Mouse (Mus musculus): Measurements from ENCODE around the gene Grcc10.

DNA sequence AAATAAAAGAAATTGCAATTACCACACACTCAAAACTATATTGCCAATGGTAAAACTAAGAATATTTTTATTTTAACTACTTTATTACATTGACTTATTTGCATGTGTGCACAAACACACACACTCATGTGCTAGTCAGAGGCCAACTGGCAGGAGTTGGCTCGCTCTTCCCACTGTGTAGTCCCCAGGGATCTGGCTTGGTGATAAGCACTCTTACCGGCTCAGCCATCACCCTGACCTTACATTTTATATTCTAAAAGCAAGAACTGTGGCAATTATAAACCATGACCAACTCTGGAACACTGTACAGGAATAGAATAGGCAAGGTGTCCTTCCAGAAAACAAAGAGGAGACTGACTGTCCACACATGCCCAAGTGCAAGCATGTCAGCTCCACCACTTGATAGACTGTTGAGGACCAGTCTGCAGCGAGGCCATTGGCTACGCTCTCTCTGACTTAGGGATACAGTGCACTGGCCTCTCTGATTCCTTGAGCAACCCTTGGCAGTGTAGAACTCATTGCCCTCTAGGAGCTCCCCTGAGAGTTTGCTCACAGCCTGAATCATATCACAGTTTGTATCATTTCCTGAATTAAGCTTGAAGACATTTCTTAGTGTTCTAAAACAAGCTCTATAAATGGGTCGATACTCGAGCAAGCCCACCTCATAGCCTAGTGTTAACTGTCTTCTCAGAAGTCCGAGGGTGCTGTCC lies 44.6 kb downstream of the Grcc10 start:
- TF ChIP-seq USF1 (IDR thresholded peaks at IDR 0.05; ENCODE audit: low read depth), result no peak
- TF ChIP-seq MYOD1 (IDR thresholded peaks at IDR 0.05; ENCODE audit: control insufficient read depth in 1 of 3, insufficient read length in 2 of 3, low read depth in 2 of 3), result no peak
- no peak for TF ChIP-seq POLR2AphosphoS2 (IDR thresholded peaks at IDR 0.05; ENCODE audit: insufficient read length, low read depth)
- TF ChIP-seq REST (IDR thresholded peaks at IDR 0.05; ENCODE audit: insufficient read depth, insufficient read length), result no peak
